Mouse (Mus musculus): ENCODE measurements around the gene Snapc2. TPM values are rescaled to one million over a fixed set of nuclear protein-coding genes. Genes with fewer than 3 reads are reported as not detected.
A peak's percentile ranks its signal among the peaks of the same experiment; 100 is the strongest.

The Snapc2 gene
- polyA plus RNA-seq, 1 experiment from 2014 or later: 72.2 TPM

DNA sequence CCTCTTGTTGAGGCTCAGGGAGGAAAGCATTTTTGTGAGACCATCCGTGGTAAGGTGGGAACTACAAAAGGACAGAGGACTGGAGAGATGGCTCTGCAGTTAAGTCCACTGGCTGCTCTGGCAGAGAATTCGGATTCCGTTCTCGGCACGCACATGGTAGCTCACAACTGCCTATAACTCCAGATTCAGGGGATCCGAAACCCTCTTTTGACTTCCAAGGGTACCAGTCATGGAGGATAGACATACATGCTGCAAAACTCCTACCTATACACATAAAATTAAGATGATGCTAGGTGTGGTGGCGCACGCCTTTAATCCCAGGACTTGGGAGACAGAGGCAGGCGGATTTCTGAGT, 23.2 kb downstream of the Snapc2 start:
- H3K27ac ChIP-seq (ENCODE audit: low read depth, low read length): peak overlapping the region; percentile 82
- peak overlapping the region; percentile 84 for H3K9ac ChIP-seq (ENCODE audit: low read depth, low read length)
- H3K4me2 ChIP-seq (ENCODE audit: low read length): peak overlapping the region; percentile 75
- peak overlapping the region; percentile 76 for H3K4me3 ChIP-seq (ENCODE audit: low read length)
- 28% methylated on average over 9 of the region's 9 CpGs for WGBS
- ATAC-seq: no peak
- H3K9me3 ChIP-seq (ENCODE audit: control insufficient read depth, low read length): no peaks in the 10 kb centered on the region
- H3K27me3 ChIP-seq (replicated peaks; ENCODE audit: control insufficient read depth, insufficient read depth, low read length): no peaks in the 10 kb centered on the region
- H3K36me3 ChIP-seq (ENCODE audit: control insufficient read depth, insufficient read depth, low read length): peaks cover 13% of the 10 kb centered on the region
- H3K4me1 ChIP-seq (ENCODE audit: control insufficient read depth, insufficient read depth, low read depth, low read length): peaks cover 9% of the 10 kb centered on the region

DNA sequence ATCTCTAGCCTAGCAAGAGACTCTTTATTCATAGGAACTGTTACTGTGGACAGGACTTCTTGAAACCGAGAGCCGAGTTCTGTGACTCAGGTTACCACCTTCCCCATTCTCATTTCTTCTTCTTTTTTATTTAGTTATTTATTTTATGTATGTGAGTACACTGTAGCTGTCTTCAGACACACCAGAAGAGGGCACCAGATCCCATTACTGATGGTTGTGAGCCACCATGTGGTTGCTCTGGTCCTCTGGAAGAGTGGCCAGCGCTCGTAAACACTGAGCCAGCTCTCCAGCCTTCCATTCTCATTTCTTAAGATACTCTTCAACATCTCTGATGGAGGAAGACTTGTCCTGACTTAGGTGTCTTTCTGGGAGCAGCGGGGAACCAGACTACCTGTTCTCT, 39.9 kb downstream of the Snapc2 start:
- no peak overlapping the region for H3K9ac ChIP-seq (ENCODE audit: low read depth, low read length)

GRCm38 (mm10) chr8:4297822-4298221, 44.9 kb downstream of the Snapc2 start:
- no peak for ATAC-seq
- H3K27me3 ChIP-seq (replicated peaks; ENCODE audit: control insufficient read depth, insufficient read depth, low read length): no peaks in the 10 kb centered on the region
- no peak overlapping the region for H3K27ac ChIP-seq (ENCODE audit: low read depth, low read length)
- H3K36me3 ChIP-seq (ENCODE audit: control insufficient read depth, insufficient read depth, low read length): peaks cover 42% of the 10 kb centered on the region
- WGBS: 96% methylated on average over 4 of the region's 4 CpGs
- H3K9ac ChIP-seq (ENCODE audit: low read depth, low read length): no peak overlapping the region
- H3K4me2 ChIP-seq (ENCODE audit: low read length): no peak overlapping the region
- no peaks in the 10 kb centered on the region for H3K4me1 ChIP-seq (ENCODE audit: control insufficient read depth, insufficient read depth, low read depth, low read length)
- H3K9me3 ChIP-seq (ENCODE audit: control insufficient read depth, low read length): no peaks in the 10 kb centered on the region
- no peak overlapping the region for H3K4me3 ChIP-seq (ENCODE audit: low read length)

More for the DNA sequence above, 39.9 kb downstream of the Snapc2 start:
- H3K4me2 ChIP-seq (ENCODE audit: low read length): no peak overlapping the region
- no peaks in the 10 kb centered on the region for H3K4me1 ChIP-seq (ENCODE audit: control insufficient read depth, insufficient read depth, low read depth, low read length)
- H3K27ac ChIP-seq (ENCODE audit: low read depth, low read length): no peak overlapping the region
- WGBS: 89% methylated on average over 5 of the region's 5 CpGs
- H3K27me3 ChIP-seq (replicated peaks; ENCODE audit: control insufficient read depth, insufficient read depth, low read length): no peaks in the 10 kb centered on the region
- no peaks in the 10 kb centered on the region for H3K9me3 ChIP-seq (ENCODE audit: control insufficient read depth, low read length)
- ATAC-seq: peak; percentile 42; the same call in 1 of the 2 replicates
- no peak overlapping the region for H3K4me3 ChIP-seq (ENCODE audit: low read length)
- H3K36me3 ChIP-seq (ENCODE audit: control insufficient read depth, insufficient read depth, low read length): peaks cover 24% of the 10 kb centered on the region

DNA sequence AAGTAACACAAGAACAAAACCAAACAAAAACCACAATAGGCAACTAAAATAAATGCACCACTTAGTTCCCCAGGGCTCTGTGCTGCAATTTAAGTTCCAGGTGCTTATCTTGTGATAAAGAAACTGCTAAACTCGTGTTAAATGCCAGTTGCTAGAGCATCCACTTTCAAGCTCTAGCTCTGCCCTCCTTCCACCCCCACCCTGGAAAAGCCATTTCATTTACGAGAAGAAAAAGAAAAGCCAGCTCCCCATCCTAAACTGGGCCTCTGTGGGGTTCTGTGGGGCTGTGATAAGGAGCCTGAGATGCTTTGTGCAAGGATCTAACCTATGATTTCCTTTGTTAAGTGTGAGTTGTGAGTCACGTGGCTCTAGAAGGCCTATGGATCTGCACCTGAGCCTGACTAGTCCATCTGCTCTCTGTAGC, 51.3 kb downstream of the Snapc2 start:
- peaks cover 59% of the 10 kb centered on the region for H3K36me3 ChIP-seq (ENCODE audit: control insufficient read depth, insufficient read depth, low read length)
- H3K9ac ChIP-seq (ENCODE audit: low read depth, low read length): no peak overlapping the region
- no peaks in the 10 kb centered on the region for H3K27me3 ChIP-seq (replicated peaks; ENCODE audit: control insufficient read depth, insufficient read depth, low read length)
- H3K27ac ChIP-seq (ENCODE audit: low read depth, low read length): no peak overlapping the region
- H3K4me3 ChIP-seq (ENCODE audit: low read length): no peak overlapping the region
- H3K9me3 ChIP-seq (ENCODE audit: control insufficient read depth, low read length): no peaks in the 10 kb centered on the region
- WGBS: 86% methylated on average over 3 of the region's 3 CpGs
- H3K4me2 ChIP-seq (ENCODE audit: low read length): no peak overlapping the region
- no peak for ATAC-seq
- H3K4me1 ChIP-seq (ENCODE audit: control insufficient read depth, insufficient read depth, low read depth, low read length): no peaks in the 10 kb centered on the region

Other genes starting within 250 kb of the Snapc2 start
- 0.28 and 0.82 TPM in 2 replicates for gene Cd209f, start 147.2 kb upstream of the Snapc2 start, polyA plus RNA-seq (2015; fragmentation: Nextera tagmentation; extraction: Ambion mirVana)
- 0.09 TPM in 1 of 2 replicates, not detected in the other for gene Cd209g, start 119.0 kb upstream of the Snapc2 start, polyA plus RNA-seq (2015; fragmentation: Nextera tagmentation; extraction: Ambion mirVana)
- gene Evi5l, start 86.5 kb upstream of the Snapc2 start, polyA plus RNA-seq (2015; fragmentation: Nextera tagmentation; extraction: Ambion mirVana): 116 and 126 TPM in 2 replicates
- gene Prr36, start 35.6 kb upstream of the Snapc2 start, polyA plus RNA-seq (2015; fragmentation: Nextera tagmentation; extraction: Ambion mirVana): 42.8 and 43.2 TPM in 2 replicates
- gene Lrrc8e, start 26.3 kb upstream of the Snapc2 start, polyA plus RNA-seq (2015; fragmentation: Nextera tagmentation; extraction: Ambion mirVana): not detected in 2 replicates
- gene Map2k7, start 14.3 kb upstream of the Snapc2 start, polyA plus RNA-seq (2015; fragmentation: Nextera tagmentation; extraction: Ambion mirVana): 24.8 and 28.5 TPM in 2 replicates
- 0.59 and 0.71 TPM in 2 replicates for gene Gm49320, start 14.2 kb upstream of the Snapc2 start, polyA plus RNA-seq (2015; fragmentation: Nextera tagmentation; extraction: Ambion mirVana)
- gene Tgfbr3l, start 4.9 kb upstream of the Snapc2 start, polyA plus RNA-seq (2015; fragmentation: Nextera tagmentation; extraction: Ambion mirVana): 2.8 and 3.7 TPM in 2 replicates
- 278 and 289 TPM in 2 replicates for gene Ctxn1, start 6.2 kb downstream of the Snapc2 start, polyA plus RNA-seq (2015; fragmentation: Nextera tagmentation; extraction: Ambion mirVana)
- 43.6 and 51.9 TPM in 2 replicates for gene Timm44, start 22.8 kb downstream of the Snapc2 start, polyA plus RNA-seq (2015; fragmentation: Nextera tagmentation; extraction: Ambion mirVana)
- gene Ccl25, start 72.1 kb downstream of the Snapc2 start, polyA plus RNA-seq (2015; fragmentation: Nextera tagmentation; extraction: Ambion mirVana): 15.5 and 17.2 TPM in 2 replicates
- 80.6 and 94.9 TPM in 2 replicates for gene Elavl1, start 72.3 kb downstream of the Snapc2 start, polyA plus RNA-seq (2015; fragmentation: Nextera tagmentation; extraction: Ambion mirVana)
- 55.7 TPM in 2 replicates for gene Cers4, start 239.9 kb downstream of the Snapc2 start, polyA plus RNA-seq (2015; fragmentation: Nextera tagmentation; extraction: Ambion mirVana)